Mouse (Mus musculus) kidney, embryonic 14.5 days (tissue): Measurements from ENCODE around the gene Timm50. TPM values are rescaled to one million over a fixed set of nuclear protein-coding genes. Genes with fewer than 3 reads are reported as not detected.

ENCODE experiments used
- ATAC-seq: fragments of 200-750 bp; cut with Nextera tagmentation; 2 replicates; pipeline ENCODE4 v1.8.0; 2017; ENCODE audit warnings: moderate number of reproducible peaks, mild to moderate bottlenecking, moderate TSS enrichment, moderate library complexity; ENCODE audit not compliant: low FRiP score, low TSS enrichment
- H3K27ac ChIP-seq: fragments of 300-500 bp; sonication (generic); 2 replicates; pipeline ENCODE4 v1.5.1; 2014; ENCODE audit warnings: low read depth, mild to moderate bottlenecking, low read length, moderate library complexity, mixed read lengths
- H3K27me3 ChIP-seq: fragments of 300-500 bp; sonication (generic); 2 replicates; pipeline ENCODE4 v1.6.1; 2014; ENCODE audit warnings: mild to moderate bottlenecking, low read length; ENCODE audit not compliant: control insufficient read depth, insufficient read depth
- H3K36me3 ChIP-seq: fragments of 300-500 bp; sonication (generic); 2 replicates; pipeline ENCODE4 v1.6.1; 2014; ENCODE audit warnings: low read length, mixed read lengths; ENCODE audit not compliant: control insufficient read depth, insufficient read depth
- H3K4me1 ChIP-seq: fragments of 300-500 bp; sonication (generic); 2 replicates; pipeline ENCODE4 v1.6.1; 2014; ENCODE audit warnings: low read length, mixed read lengths; ENCODE audit not compliant: control insufficient read depth, insufficient read depth
- H3K4me2 ChIP-seq: fragments of 300-500 bp; sonication (generic); replicated peaks from 2 replicates; pipeline ENCODE4 v1.6.1; 2014; ENCODE audit warnings: low read depth, mild to moderate bottlenecking, low read length
- H3K4me3 ChIP-seq: fragments of 300-500 bp; sonication (generic); 2 replicates; pipeline ENCODE4 v1.5.1; 2014; ENCODE audit warnings: mild to moderate bottlenecking, low read length
- H3K9ac ChIP-seq: fragments of 300-500 bp; sonication (generic); 2 replicates; pipeline ENCODE4 v1.6.1; 2014; ENCODE audit warnings: low read depth, mild to moderate bottlenecking, low read length, moderate library complexity
- H3K9me3 ChIP-seq: fragments of 300-500 bp; sonication (generic); 2 replicates; pipeline ENCODE4 v1.6.1; 2016; ENCODE audit warnings: low read length; ENCODE audit not compliant: control insufficient read depth
- WGBS: fragments of 180-500 bp; shearing (Covaris S2); extraction: QIAGEN DNeasy Blood & Tissue Kit; methylation state at CpG from one replicate; pipeline ENCODE4 v1.1.7; 2014; 5-methylcytosine and 5-hydroxymethylcytosine counted together
- polyA plus RNA-seq: library from polyadenylated mRNA; unstranded; fragments of >200 nt; fragmentation: Nextera tagmentation; extraction: Ambion mirVana; gene quantifications from 2 replicates; pipeline ENCODE4 v1.2.1, GENCODE M21; 2014

Gene Timm50
- polyA plus RNA-seq, 1 experiment from 2014 or later, result 191 TPM

GRCm38 (mm10) chr7:28338108-28338998 lies 26.5 kb upstream of the Timm50 start, which contains the start of gene Supt5:
TSS of gene Supt5 (minus strand) at chr7:28338746.
- Histone ChIP-seq H3K9me3 (no peaks in the 10 kb centered on the region), H3K27ac (peak within 1 kb of the TSS; percentile 82), H3K4me1 (peaks cover 12% of the 10 kb centered on the region), H3K36me3 (peaks cover 6% of the 10 kb centered on the region; the same call in 1 of the 2 replicates), H3K4me2 (peak within 1 kb of the TSS; percentile 86), H3K27me3 (no peaks in the 10 kb centered on the region), H3K9ac (peak within 1 kb of the TSS; percentile 83), H3K4me3 (peak within 1 kb of the TSS; percentile 77)
- ATAC-seq, result peak; percentile 98
- under 1% methylated on average over 77 of the region's 77 CpGs for WGBS

- Histone ChIP-seq H3K9me3 (no peaks in the 10 kb centered on the region), H3K27ac (no peak overlapping the region), H3K4me1 (peaks cover 6% of the 10 kb centered on the region; the same call in 1 of the 2 replicates), H3K27me3 (no peaks in the 10 kb centered on the region), H3K9ac (no peak overlapping the region), H3K36me3 (peaks cover 18% of the 10 kb centered on the region), H3K4me2 (no peak overlapping the region), H3K4me3 (no peak overlapping the region)
- WGBS, result 96% methylated on average over 2 of the region's 2 CpGs
- no peak for ATAC-seq
These were observed 23.6 kb upstream of the Timm50 start for GRCm38 (mm10) chr7:28335471-28335870.

- Histone ChIP-seq H3K4me3 (no peak overlapping the region), H3K4me1 (peaks cover 6% of the 10 kb centered on the region; the same call in 1 of the 2 replicates), H3K4me2 (no peak overlapping the region), H3K9ac (no peak overlapping the region), H3K27me3 (no peaks in the 10 kb centered on the region), H3K27ac (no peak overlapping the region), H3K9me3 (no peaks in the 10 kb centered on the region), H3K36me3 (peaks cover 26% of the 10 kb centered on the region)
- ATAC-seq, result no peak
- WGBS, result 94% methylated on average over 4 of the region's 4 CpGs
These were observed 22.7 kb upstream of the Timm50 start for GRCm38 (mm10) chr7:28334534-28334933.

GRCm38 (mm10) chr7:28328260-28328659 lies 16.4 kb upstream of the Timm50 start:
- Histone ChIP-seq H3K36me3 (peaks cover 76% of the 10 kb centered on the region), H3K27me3 (no peaks in the 10 kb centered on the region), H3K4me2 (no peak overlapping the region), H3K9me3 (no peaks in the 10 kb centered on the region), H3K4me1 (no peaks in the 10 kb centered on the region), H3K27ac (no peak overlapping the region), H3K4me3 (no peak overlapping the region), H3K9ac (no peak overlapping the region)
- no peak for ATAC-seq
- WGBS, result 94% methylated on average over 2 of the region's 2 CpGs

GRCm38 (mm10) chr7:28326457-28326856 lies 14.6 kb upstream of the Timm50 start:
- no peak for ATAC-seq
- Histone ChIP-seq H3K27ac (no peak overlapping the region), H3K4me1 (no peaks in the 10 kb centered on the region), H3K4me2 (no peak overlapping the region), H3K36me3 (peaks cover 93% of the 10 kb centered on the region), H3K9ac (no peak overlapping the region), H3K9me3 (no peaks in the 10 kb centered on the region), H3K27me3 (no peaks in the 10 kb centered on the region), H3K4me3 (no peak overlapping the region)
- 88% methylated on average over 4 of the region's 4 CpGs for WGBS

GRCm38 (mm10) chr7:28325293-28325692 lies 13.4 kb upstream of the Timm50 start:
- no peak for ATAC-seq
- Histone ChIP-seq H3K4me1 (no peaks in the 10 kb centered on the region), H3K4me3 (no peak overlapping the region), H3K4me2 (no peak overlapping the region), H3K9ac (no peak overlapping the region), H3K27me3 (no peaks in the 10 kb centered on the region), H3K36me3 (peaks cover 91% of the 10 kb centered on the region), H3K27ac (no peak overlapping the region), H3K9me3 (no peaks in the 10 kb centered on the region)
- WGBS, result 95% methylated on average over 8 of the region's 8 CpGs

- Histone ChIP-seq H3K9ac (no peak overlapping the region), H3K4me2 (no peak overlapping the region), H3K27me3 (no peaks in the 10 kb centered on the region), H3K4me1 (no peaks in the 10 kb centered on the region), H3K9me3 (no peaks in the 10 kb centered on the region), H3K36me3 (peaks cover 98% of the 10 kb centered on the region), H3K27ac (no peak overlapping the region), H3K4me3 (no peak overlapping the region)
- ATAC-seq, result no peak
- WGBS, result 93% methylated on average over 15 of the region's 15 CpGs
These were observed 10.3 kb upstream of the Timm50 start for GRCm38 (mm10) chr7:28321974-28322720.

- Histone ChIP-seq H3K9ac (no peak overlapping the region), H3K4me1 (no peaks in the 10 kb centered on the region), H3K9me3 (no peaks in the 10 kb centered on the region), H3K4me2 (no peak overlapping the region), H3K27me3 (no peaks in the 10 kb centered on the region), H3K27ac (no peak overlapping the region), H3K4me3 (no peak overlapping the region), H3K36me3 (peaks cover 97% of the 10 kb centered on the region)
- no peak for ATAC-seq
- 93% methylated on average over 17 of the region's 17 CpGs for WGBS
These were observed 6.8 kb upstream of the Timm50 start for GRCm38 (mm10) chr7:28318714-28319113.

GRCm38 (mm10) chr7:28318036-28318435 lies 6.2 kb upstream of the Timm50 start:
- no peak overlapping the region for H3K27ac ChIP-seq
- H3K4me1 ChIP-seq, result no peaks in the 10 kb centered on the region
- H3K27me3 ChIP-seq, result no peaks in the 10 kb centered on the region
- H3K9me3 ChIP-seq, result no peaks in the 10 kb centered on the region
- WGBS, result 88% methylated on average over 3 of the region's 3 CpGs
- H3K4me3 ChIP-seq, result no peak overlapping the region
- no peak for ATAC-seq
- no peak overlapping the region for H3K9ac ChIP-seq
- H3K4me2 ChIP-seq, result no peak overlapping the region
- peaks cover 90% of the 10 kb centered on the region for H3K36me3 ChIP-seq
